Mouse (Mus musculus) heart, adult 2 months (tissue): ENCODE measurements around the gene Gtf2f1.

Source experiments
- CTCF ChIP-seq: fragments of 200-600 bp; IDR thresholded peaks from 2 replicates; pipeline ENCODE4 v1.8.1; 2022; ENCODE audit warnings: antibody characterized with exemption, mild to moderate bottlenecking, moderate library complexity
- EP300 ChIP-seq: fragments of 200-500 bp; IDR thresholded peaks from 2 replicates; pipeline ENCODE4 v1.6.1; 2011; ENCODE audit warnings: low read depth, low read length, control low read depth; ENCODE audit not compliant: insufficient read depth
- POLR2A ChIP-seq: fragments of 200-500 bp; IDR thresholded peaks from 2 replicates; pipeline ENCODE4 v1.6.1; 2011; ENCODE audit warnings: mild to moderate bottlenecking, low read depth, low read length, control low read depth; ENCODE audit not compliant: insufficient read depth

DNA sequence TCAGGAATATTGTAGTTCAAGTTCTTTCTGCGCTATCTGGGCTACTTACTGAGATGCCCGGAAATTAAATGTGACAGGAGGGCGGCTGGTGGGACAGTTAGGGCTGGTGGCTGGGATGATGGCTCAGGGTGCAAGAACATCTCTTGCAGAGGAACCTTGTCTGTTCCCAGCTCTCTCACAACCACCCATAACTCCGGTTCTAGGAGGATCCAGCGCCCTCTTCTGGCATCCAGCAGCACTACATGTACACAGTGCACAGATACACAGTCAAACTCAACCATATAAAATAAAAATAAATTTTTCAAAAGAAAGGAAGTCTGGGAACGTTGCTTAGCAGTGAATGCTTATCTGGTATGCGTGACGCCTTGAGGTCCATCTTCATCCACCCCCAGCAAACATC, 27.9 kb upstream of the Gtf2f1 start:
- TF ChIP-seq CTCF (peak; percentile 36), POLR2A (no peak), EP300 (no peak)
